Mouse (Mus musculus): Measurements from ENCODE around the gene Zfp985.
"Not testable (repeated sequence)": the region's sequence is repeated elsewhere in the genome, so short reads cannot be mapped to it uniquely, and the experiment has no call there.

The Zfp985 gene

GRCm38 (mm10) chr4:147553071-147553470 is at the start of gene Zfp985:
Gene Zfp985, plus strand, starts transcription at chr4:147553277.
- DNase-seq, result not testable (repeated sequence)

GRCm38 (mm10) chr4:147509174-147509573 is 43.9 kb upstream of the Zfp985 start:
- DNase-seq, result no peak

- no peak for DNase-seq
Measured at GRCm38 (mm10) chr4:147518981-147519380, 34.1 kb upstream of the Zfp985 start.

GRCm38 (mm10) chr4:147520100-147520499 is 33.0 kb upstream of the Zfp985 start:
- DNase-seq, result no peak

- no peak for DNase-seq
Measured at GRCm38 (mm10) chr4:147525125-147525524, 28.0 kb upstream of the Zfp985 start.

- no peak for DNase-seq
Measured at GRCm38 (mm10) chr4:147530366-147530765, 22.7 kb upstream of the Zfp985 start.

- DNase-seq, result not testable (repeated sequence)
Measured at GRCm38 (mm10) chr4:147535916-147536315, 17.2 kb upstream of the Zfp985 start.

- no peak for DNase-seq
Measured at GRCm38 (mm10) chr4:147537702-147538101, 15.4 kb upstream of the Zfp985 start.

- not testable (repeated sequence) for DNase-seq
Measured at GRCm38 (mm10) chr4:147539918-147540317, 13.2 kb upstream of the Zfp985 start, which contains the start of gene Gm16503. Gene Gm16503, plus strand, starts transcription at chr4:147540218.

GRCm38 (mm10) chr4:147541105-147541504 is 12.0 kb upstream of the Zfp985 start:
- no peak for DNase-seq

- not testable (repeated sequence) for DNase-seq
Measured at GRCm38 (mm10) chr4:147554361-147554760, 1.3 kb downstream of the Zfp985 start.

- not testable (repeated sequence) for DNase-seq
Measured at GRCm38 (mm10) chr4:147556921-147557320, 3.8 kb downstream of the Zfp985 start.

- DNase-seq, result not testable (repeated sequence)
Measured at GRCm38 (mm10) chr4:147558011-147558410, 4.9 kb downstream of the Zfp985 start.

- DNase-seq, result not testable (repeated sequence)
Measured at GRCm38 (mm10) chr4:147559096-147559495, 6.0 kb downstream of the Zfp985 start.

GRCm38 (mm10) chr4:147565426-147566220 is 12.5 kb downstream of the Zfp985 start:
- no peak for DNase-seq

- not testable (repeated sequence) for DNase-seq
Measured at GRCm38 (mm10) chr4:147571156-147571555, 18.1 kb downstream of the Zfp985 start.

- not testable (repeated sequence) for DNase-seq
Measured at GRCm38 (mm10) chr4:147579371-147579770, 26.3 kb downstream of the Zfp985 start.

- no peak for DNase-seq
Measured at GRCm38 (mm10) chr4:147586511-147587473, 33.7 kb downstream of the Zfp985 start.

GRCm38 (mm10) chr4:147594630-147595029 is 41.6 kb downstream of the Zfp985 start:
- not testable (repeated sequence) for DNase-seq

GRCm38 (mm10) chr4:147597685-147598084 is 44.6 kb downstream of the Zfp985 start:
- no peak for DNase-seq

GRCm38 (mm10) chr4:147598831-147599230 is 45.8 kb downstream of the Zfp985 start:
- no peak for DNase-seq

- DNase-seq, result no peak
Measured at GRCm38 (mm10) chr4:147601881-147602280, 48.8 kb downstream of the Zfp985 start.

- no peak for DNase-seq
Measured at GRCm38 (mm10) chr4:147603806-147604205, 50.7 kb downstream of the Zfp985 start.

Data from cerebellum, adult 18-20 months (tissue).